Mouse (Mus musculus) CH12.LX (cell line): ENCODE measurements around the gene Dpf3.

Experiments
- CTCF ChIP-seq, 2 experiments: IDR thresholded peaks in 1 of 2; conservative IDR thresholded peaks in 1 of 2; 2 replicates each; pipeline ENCODE4 v1.5.1; 2011 to 2012; ENCODE audit warnings: low read depth in 2 of 2, low read length in 2 of 2, improper control_type of control experiment in 1 of 2, inconsistent platforms in 1 of 2, mild to moderate bottlenecking in 1 of 2, moderate library complexity in 1 of 2
- EP300 ChIP-seq: IDR thresholded peaks from 2 replicates; pipeline ENCODE4 v1.6.1; 2011; ENCODE audit warnings: low read length, improper control_type of control experiment
- RCOR1 ChIP-seq: conservative IDR thresholded peaks from 2 replicates; pipeline ENCODE4 v1.6.1; 2012; ENCODE audit warnings: low read depth, mild to moderate bottlenecking, inconsistent platforms, low read length, improper control_type of control experiment
- USF1 ChIP-seq: IDR thresholded peaks from 2 replicates; pipeline ENCODE4 v1.6.1; 2014; ENCODE audit warnings: low read depth, mild to moderate bottlenecking, inconsistent platforms, low read length, improper control_type of control experiment
- ZNF384 ChIP-seq: IDR thresholded peaks from 2 replicates; pipeline ENCODE4 v1.6.1; 2012; ENCODE audit warnings: low read depth, low read length, improper control_type of control experiment, inconsistent platforms

GRCm38 (mm10) chr12:83211976-83212375, 275.5 kb downstream of the Dpf3 start:
- TF ChIP-seq CTCF (conservative IDR thresholded peaks at IDR 0.05 in 1 of 2, IDR thresholded peaks at IDR 0.05 in 1 of 2; ENCODE audit: low read depth in 2 of 2, low read length in 2 of 2) (no peak), RCOR1 (no peak), ZNF384 (no peak), EP300 (no peak), USF1 (no peak)
